Mouse (Mus musculus) bone marrow macrophage, adult 2 months (primary cell): ENCODE results near the gene H2afy2. TPM values are rescaled to one million over a fixed set of nuclear protein-coding genes. Genes with fewer than 3 reads are reported as not detected.

Source experiments
- H3K27ac ChIP-seq: 2 replicates; pipeline ENCODE4 v1.5.1; 2012; ENCODE audit warnings: low read depth, low read length; ENCODE audit not compliant: insufficient read depth
- H3K4me1 ChIP-seq: 2 replicates; pipeline ENCODE4 v1.6.1; 2012; ENCODE audit warnings: low read length; ENCODE audit not compliant: control insufficient read depth, insufficient read depth
- H3K4me3 ChIP-seq: 2 replicates; pipeline ENCODE4 v1.5.1; 2012; ENCODE audit warnings: mild to moderate bottlenecking, low read length, moderate library complexity; ENCODE audit not compliant: insufficient read depth
- CTCF ChIP-seq: IDR thresholded peaks from 2 replicates; pipeline ENCODE4 v1.5.1; 2012; ENCODE audit warnings: low read depth, mild to moderate bottlenecking, low read length, moderate library complexity
- POLR2A ChIP-seq: IDR thresholded peaks from 2 replicates; pipeline ENCODE4 v1.6.1; 2012; ENCODE audit warnings: mild to moderate bottlenecking, low read depth, low read length, borderline replicate concordance
- polyA plus RNA-seq: library from polyadenylated mRNA; stranded (reverse); fragments of >200 nt; gene quantifications from 2 replicates; pipeline ENCODE4 v1.2.4, GENCODE M21; 2012; ENCODE audit not compliant: missing spikeins, insufficient read depth, insufficient read length

The H2afy2 gene
- polyA plus RNA-seq, 1 experiment: not detected

- TF ChIP-seq POLR2A: no peak
- no peak for TF ChIP-seq CTCF
- H3K27ac ChIP-seq: no peak overlapping the region
- no peak overlapping the region for H3K4me3 ChIP-seq
- H3K4me1 ChIP-seq: no peaks in the 10 kb centered on the region
Observed at GRCm38 (mm10) chr10:61784414-61784813, 467 bp upstream of the H2afy2 start.

GRCm38 (mm10) chr10:61782799-61783611 is 942 bp downstream of the H2afy2 start:
- Histone ChIP-seq H3K4me1 (no peaks in the 10 kb centered on the region), H3K27ac (no peak overlapping the region), H3K4me3 (peak overlapping the region; percentile 51)
- TF ChIP-seq CTCF (no peak), POLR2A (no peak)

GRCm38 (mm10) chr10:61781461-61782128 is 2.4 kb downstream of the H2afy2 start:
- no peaks in the 10 kb centered on the region for H3K4me1 ChIP-seq
- H3K27ac ChIP-seq: no peak overlapping the region
- no peak overlapping the region for H3K4me3 ChIP-seq
- TF ChIP-seq CTCF (no peak), POLR2A (no peak)

- no peak for TF ChIP-seq POLR2A
- no peak for TF ChIP-seq CTCF
- no peak overlapping the region for H3K27ac ChIP-seq
Observed at GRCm38 (mm10) chr10:61766806-61767205, 17.1 kb downstream of the H2afy2 start.

GRCm38 (mm10) chr10:61765558-61765957 is 18.4 kb downstream of the H2afy2 start:
- H3K4me1 ChIP-seq: no peaks in the 10 kb centered on the region
- no peak overlapping the region for H3K4me3 ChIP-seq
- H3K27ac ChIP-seq: no peak overlapping the region
- TF ChIP-seq POLR2A: no peak
- no peak for TF ChIP-seq CTCF

More at GRCm38 (mm10) chr10:61766806-61767205, 17.1 kb downstream of the H2afy2 start:
- no peak overlapping the region for H3K4me3 ChIP-seq
- H3K4me1 ChIP-seq: no peaks in the 10 kb centered on the region

- H3K4me3 ChIP-seq: no peak overlapping the region
- no peaks in the 10 kb centered on the region for H3K4me1 ChIP-seq
- H3K27ac ChIP-seq: no peak overlapping the region
- TF ChIP-seq POLR2A: no peak
- no peak for TF ChIP-seq CTCF
Observed at GRCm38 (mm10) chr10:61764689-61765088, 19.3 kb downstream of the H2afy2 start.

GRCm38 (mm10) chr10:61759869-61760268 is 24.1 kb downstream of the H2afy2 start:
- Histone ChIP-seq H3K27ac (no peak overlapping the region), H3K4me3 (no peak overlapping the region), H3K4me1 (no peaks in the 10 kb centered on the region)
- no peak for TF ChIP-seq CTCF

GRCm38 (mm10) chr10:61758904-61759303 is 25.0 kb downstream of the H2afy2 start:
- Histone ChIP-seq H3K4me1 (no peaks in the 10 kb centered on the region), H3K27ac (no peak overlapping the region), H3K4me3 (no peak overlapping the region)
- TF ChIP-seq CTCF: no peak
- no peak for TF ChIP-seq POLR2A

GRCm38 (mm10) chr10:61757022-61757421 is 26.9 kb downstream of the H2afy2 start:
- Histone ChIP-seq H3K4me1 (peaks cover 4% of the 10 kb centered on the region; the same call in 1 of the 2 replicates), H3K27ac (no peak overlapping the region), H3K4me3 (no peak overlapping the region)
- TF ChIP-seq POLR2A: no peak
- no peak for TF ChIP-seq CTCF

- H3K4me3 ChIP-seq: no peak overlapping the region
- no peak overlapping the region for H3K27ac ChIP-seq
- peaks cover 9% of the 10 kb centered on the region for H3K4me1 ChIP-seq
- no peak for TF ChIP-seq POLR2A
- no peak for TF ChIP-seq CTCF
Observed at GRCm38 (mm10) chr10:61753071-61753470, 30.9 kb downstream of the H2afy2 start.
